Mouse (Mus musculus) retina, embryonic 14.5 days (tissue): ENCODE data around the gene Tubb1.

ENCODE experiments used
- DNase-seq: peaks from one replicate; pipeline ENCODE4 v3.0.0-alpha.2; 2015; ENCODE audit warnings: low spot score

Gene Tubb1

GRCm38 (mm10) chr2:174450353-174450752, at the start of gene Tubb1:
TSS of gene Tubb1 (plus strand) at chr2:174450695.
- no peak for DNase-seq

DNA sequence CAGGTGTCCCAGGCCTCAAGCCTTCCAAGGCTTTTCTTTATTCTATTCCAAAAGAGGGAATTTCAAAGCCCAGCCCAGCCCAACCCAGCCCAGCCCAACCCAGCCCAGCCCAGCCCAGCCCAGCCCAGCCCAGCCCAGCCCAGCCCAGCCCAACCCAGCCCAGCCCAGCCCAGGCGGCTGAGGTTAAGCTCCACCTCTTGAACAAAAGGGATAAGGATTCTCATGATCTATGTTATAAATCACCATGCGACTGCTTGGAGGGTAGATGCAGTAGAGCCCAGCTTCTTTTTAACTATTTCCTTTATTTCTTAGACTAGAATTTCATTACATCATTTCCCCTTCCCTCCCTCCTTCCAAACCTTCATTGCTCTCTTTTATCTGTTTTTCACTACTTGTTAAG, 40.3 kb upstream of the Tubb1 start:
- DNase-seq, result no peak

DNA sequence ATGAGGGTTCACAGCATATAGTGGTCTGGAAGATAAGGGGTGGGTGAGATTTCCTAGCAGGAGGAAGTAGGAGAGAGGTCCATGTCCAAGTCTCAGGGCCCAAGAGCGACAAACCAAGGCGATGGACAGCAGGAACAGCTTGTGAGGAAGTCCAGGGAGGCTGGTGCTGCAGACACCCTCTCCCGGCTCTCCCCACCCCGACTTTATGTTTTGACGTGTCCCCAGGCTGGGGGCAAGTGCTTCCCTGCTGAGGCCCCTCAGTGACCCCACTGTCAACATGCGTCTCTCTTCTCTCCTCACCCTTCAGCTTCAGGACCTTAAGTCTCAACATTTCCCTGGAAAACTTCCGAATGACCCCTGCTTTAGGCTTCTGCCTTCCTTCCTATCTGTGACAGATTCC, 37.4 kb upstream of the Tubb1 start:
- no peak for DNase-seq

- DNase-seq, result no peak
Measured at GRCm38 (mm10) chr2:174415001-174415730, 35.3 kb upstream of the Tubb1 start.

DNA sequence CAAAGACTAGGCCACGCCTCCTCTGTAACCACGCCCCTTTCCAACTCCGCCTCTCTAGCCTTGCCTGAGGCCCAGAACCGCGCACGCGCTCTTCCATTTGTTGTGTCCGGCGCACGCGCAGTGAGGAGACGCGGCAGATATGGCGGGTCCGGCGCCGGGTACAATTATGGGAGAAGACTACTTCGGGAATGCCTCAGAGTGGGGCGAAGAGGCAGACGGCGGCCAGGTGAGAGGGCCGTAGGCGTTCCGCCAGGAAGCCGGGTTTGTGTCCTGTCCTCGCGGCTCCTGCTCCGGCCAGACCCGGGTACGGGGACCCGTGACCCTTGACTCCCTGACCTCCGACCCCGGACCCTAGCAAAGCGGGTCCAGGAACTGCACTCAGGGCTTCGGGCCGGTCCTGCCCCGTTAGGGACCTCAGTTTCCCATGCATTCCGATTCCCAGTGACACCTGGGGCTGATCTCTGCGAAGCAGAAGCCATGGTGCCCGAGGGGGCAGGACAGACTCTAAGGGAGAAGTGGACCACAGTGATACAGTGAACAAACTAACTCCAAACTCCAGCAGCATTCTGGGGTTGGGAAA, 34.7 kb upstream of the Tubb1 start, which contains the start of gene Nelfcd:
TSS of gene Nelfcd (plus strand) at position 74 of the 580 bp plus-strand sequence.
- DNase-seq, result peak; percentile 100

DNA sequence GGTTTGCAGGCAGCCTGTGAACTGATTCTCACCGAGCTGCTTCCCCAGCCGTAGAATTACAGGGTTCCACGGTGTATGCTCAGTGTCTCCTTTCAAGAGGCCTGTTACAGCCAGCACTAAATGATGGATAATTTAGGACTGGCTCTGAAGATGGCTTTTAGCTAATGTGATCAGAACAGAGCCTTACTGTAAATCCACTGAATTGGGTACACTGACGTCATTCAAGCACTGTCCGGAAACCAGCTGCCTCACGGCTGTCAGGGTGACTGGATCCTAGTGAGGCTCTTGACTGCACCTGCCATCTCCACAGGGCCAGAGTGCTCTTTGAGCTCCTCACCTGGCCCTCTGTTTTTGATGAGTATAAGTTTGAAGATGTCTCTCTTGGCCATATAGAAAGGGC, 29.4 kb upstream of the Tubb1 start:
- DNase-seq, result no peak

GRCm38 (mm10) chr2:174424301-174425085, 26.0 kb upstream of the Tubb1 start:
- DNase-seq, result no peak

DNA sequence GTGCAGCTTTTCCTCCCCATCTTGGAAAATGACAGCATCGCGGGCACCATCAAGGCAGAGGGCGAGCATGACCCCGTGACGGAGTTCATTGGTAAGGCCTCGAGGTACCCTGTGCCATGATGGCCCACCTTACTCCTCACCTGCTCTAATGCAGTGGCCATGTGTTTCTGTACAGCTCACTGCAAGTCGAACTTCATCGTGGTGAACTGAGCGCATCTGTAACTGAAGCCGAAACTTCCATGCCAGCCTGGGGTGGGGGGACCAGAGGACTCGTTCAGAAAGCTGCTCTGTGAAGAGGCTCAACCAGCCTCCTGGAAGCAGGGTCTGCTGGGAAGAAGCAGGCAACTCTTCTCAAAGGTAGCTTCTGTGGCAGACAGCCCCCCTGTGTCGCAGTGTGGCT, 23.6 kb upstream of the Tubb1 start:
- no peak for DNase-seq

- no peak for DNase-seq
Measured at GRCm38 (mm10) chr2:174428076-174428835, 22.2 kb upstream of the Tubb1 start.

- DNase-seq, result no peak
Measured at GRCm38 (mm10) chr2:174428996-174429591, 21.4 kb upstream of the Tubb1 start.

GRCm38 (mm10) chr2:174434943-174435342, 15.6 kb upstream of the Tubb1 start:
- DNase-seq, result no peak

- DNase-seq, result no peak
Measured at GRCm38 (mm10) chr2:174436076-174436701, 14.3 kb upstream of the Tubb1 start.

GRCm38 (mm10) chr2:174436916-174437696, 13.4 kb upstream of the Tubb1 start:
- DNase-seq, result no peak

DNA sequence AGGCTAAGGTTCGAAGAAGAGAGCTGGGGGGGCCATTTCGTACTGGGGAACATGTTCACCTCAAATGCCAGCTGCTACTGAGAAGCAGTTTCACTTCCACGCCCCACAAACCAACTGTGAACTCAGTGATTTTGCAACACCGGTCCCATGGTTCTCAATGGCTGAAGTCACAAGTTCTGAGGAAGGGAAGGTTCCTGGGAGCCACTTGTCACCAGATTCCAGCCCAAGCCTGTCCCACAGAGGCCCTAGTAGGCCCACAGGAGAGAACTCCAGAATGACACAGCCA, 12.9 kb upstream of the Tubb1 start:
- DNase-seq, result no peak

DNA sequence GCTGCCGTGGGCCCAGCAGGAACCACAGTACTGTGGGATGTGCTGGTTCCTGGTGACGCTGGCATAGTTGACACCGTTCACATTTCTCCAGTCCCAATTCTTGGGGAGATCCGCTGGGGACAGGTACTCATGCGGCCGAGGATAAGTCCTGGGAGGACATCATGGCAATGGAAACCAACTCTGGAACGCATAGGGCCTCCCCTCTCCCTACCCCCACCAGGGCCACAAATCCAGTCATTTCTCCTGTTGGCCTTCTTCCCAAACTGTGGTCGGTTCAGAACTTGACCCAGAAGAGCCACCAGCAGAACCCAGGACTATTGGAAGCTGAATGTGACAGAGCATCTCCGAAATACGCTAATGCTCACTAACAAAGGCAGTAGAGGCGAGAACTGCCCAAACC, 12.3 kb upstream of the Tubb1 start:
- no peak for DNase-seq

DNA sequence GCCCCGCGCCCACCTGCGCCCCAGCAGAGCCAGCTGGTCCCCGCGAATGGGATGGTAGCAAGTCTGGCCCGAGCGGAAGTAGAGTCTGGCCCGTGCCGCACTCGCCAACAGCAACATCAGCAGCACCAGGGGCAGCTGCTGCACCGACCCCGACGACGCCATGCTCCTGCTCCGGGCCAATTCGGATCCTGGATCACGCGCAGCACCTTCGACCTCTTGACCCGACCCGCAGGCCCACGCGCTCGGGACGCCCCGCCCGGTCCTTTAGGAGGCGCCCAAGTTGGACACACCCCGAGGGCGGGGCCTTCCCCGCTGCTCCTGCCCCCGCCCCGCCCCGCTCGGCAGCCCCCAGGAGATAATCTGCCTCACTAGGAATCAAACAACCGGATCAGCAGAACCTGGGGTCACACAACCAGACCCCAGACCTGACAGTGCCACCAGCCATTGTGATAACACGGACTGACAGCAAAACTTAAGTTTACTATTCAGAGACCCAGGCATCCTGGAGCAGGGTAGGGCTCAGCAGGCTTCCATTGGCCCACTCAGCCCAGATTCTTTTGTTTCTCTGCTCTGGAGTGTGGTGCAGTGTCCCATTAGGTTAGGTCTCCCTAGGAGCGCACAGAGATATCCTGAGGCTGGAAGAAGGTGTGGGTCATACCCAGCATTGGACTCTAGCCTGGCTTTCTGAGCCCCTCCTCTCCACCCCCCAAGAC, 11.6 kb upstream of the Tubb1 start, which contains the start of gene Ctsz:
TSS of gene Ctsz (minus strand) at position 303 of the 713 bp plus-strand sequence.
- DNase-seq, result peak; percentile 70

DNA sequence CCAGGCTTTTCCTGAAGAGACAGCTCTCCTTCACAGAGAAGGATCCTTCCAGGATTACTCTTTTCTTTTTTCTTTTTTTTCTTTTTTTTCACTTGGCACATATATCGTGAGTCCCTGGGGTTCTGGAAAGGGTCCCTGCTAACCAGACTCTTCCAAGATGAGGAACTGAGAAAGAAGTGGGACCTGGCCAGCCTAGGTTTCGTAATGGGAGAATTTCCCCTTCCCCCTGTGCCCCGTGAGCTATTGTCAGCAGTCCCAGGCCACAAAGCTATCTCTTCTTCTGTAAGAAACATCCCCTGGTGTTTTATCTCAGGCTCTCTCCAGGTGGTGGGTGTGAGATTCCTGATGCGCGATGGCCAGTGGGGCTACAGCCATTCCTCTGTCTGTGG, 11.1 kb upstream of the Tubb1 start:
- DNase-seq, result no peak

DNA sequence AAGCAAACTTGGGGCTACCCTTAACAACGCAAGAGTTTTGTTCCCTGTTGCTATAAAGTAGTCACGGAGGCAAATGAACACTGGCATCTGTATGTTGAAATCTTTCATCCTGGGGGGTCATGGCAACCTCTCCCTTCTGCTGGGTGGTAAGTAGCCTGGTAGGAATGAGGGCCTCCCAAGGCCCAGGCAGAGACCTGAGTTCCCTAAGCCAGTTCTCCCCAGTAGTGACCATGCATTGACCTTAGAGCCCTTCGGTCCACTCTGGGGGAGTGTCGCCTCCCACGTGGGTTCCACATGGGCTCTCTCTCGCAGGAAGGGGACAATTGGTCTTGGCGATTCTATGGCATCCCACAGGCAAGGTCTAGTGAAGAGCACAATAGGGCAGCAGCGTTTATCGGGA, 10.5 kb upstream of the Tubb1 start:
- no peak for DNase-seq

GRCm38 (mm10) chr2:174441898-174442297, 8.6 kb upstream of the Tubb1 start:
- DNase-seq, result no peak

DNA sequence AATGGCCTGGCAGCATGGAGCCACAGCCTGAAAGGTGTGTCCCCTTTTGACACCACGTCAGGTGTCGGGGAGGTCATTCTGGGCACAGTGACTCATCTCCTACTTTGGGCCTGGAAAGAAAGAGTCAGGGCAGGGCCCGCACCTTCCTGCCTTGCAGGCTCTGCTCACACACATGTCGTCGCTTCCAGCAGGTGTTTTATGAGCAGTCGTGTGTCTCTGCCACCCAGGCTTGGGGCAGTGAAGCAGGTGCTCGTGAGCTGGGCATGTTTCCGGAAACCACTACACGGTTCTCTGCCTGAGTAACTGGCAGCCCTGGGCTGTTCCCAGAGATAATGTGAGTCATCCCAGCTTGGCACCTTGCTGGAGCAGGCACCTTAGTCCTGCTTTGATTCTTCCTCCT, 8.0 kb upstream of the Tubb1 start:
- no peak for DNase-seq
